Mouse (Mus musculus) embryonic fibroblast, embryonic 13.5 days (primary cell): ENCODE measurements at regions not wholly inside any gene's neighbourhood (a gene's known extent, or its start where the extent isn't known, plus 50 kb on each side); places are given as distances from the start of the nearest gene placed in this dataset.

Experiments
- H3K27ac ChIP-seq: 2 replicates; pipeline ENCODE4 v1.5.1; 2012; ENCODE audit warnings: low read length, control low read depth, inconsistent platforms; ENCODE audit not compliant: insufficient read depth
- H3K4me1 ChIP-seq: 2 replicates; pipeline ENCODE4 v1.6.1; 2011; ENCODE audit warnings: low read length; ENCODE audit not compliant: control insufficient read depth, insufficient read depth
- H3K4me3 ChIP-seq: 2 replicates; pipeline ENCODE4 v1.5.1; 2011; ENCODE audit warnings: mild to moderate bottlenecking, control low read depth, low read length; ENCODE audit not compliant: insufficient read depth
- CTCF ChIP-seq: IDR thresholded peaks from 2 replicates; pipeline ENCODE4 v1.5.1; 2011; ENCODE audit warnings: mild to moderate bottlenecking, control low read depth, low read length, moderate library complexity, borderline replicate concordance; ENCODE audit not compliant: insufficient read depth
- POLR2A ChIP-seq: IDR thresholded peaks from 2 replicates; pipeline ENCODE4 v1.6.1; 2011; ENCODE audit warnings: low read depth, mild to moderate bottlenecking, control low read depth, low read length, moderate library complexity

- no peak overlapping the region for H3K4me3 ChIP-seq
- H3K4me1 ChIP-seq = no peaks in the 10 kb centered on the region
- no peak overlapping the region for H3K27ac ChIP-seq
- no peak for TF ChIP-seq CTCF
- no peak for TF ChIP-seq POLR2A
Observed at GRCm38 (mm10) chr15:31976461-31976860, 200.6 kb upstream of the Tas2r119 start.

GRCm38 (mm10) chr15:31977563-31977962 is 199.5 kb upstream of the Tas2r119 start:
- TF ChIP-seq POLR2A = no peak
- no peaks in the 10 kb centered on the region for H3K4me1 ChIP-seq
- no peak overlapping the region for H3K4me3 ChIP-seq
- H3K27ac ChIP-seq = no peak overlapping the region

GRCm38 (mm10) chr15:31979961-31980360 is 197.1 kb upstream of the Tas2r119 start:
- H3K27ac ChIP-seq = no peak overlapping the region
- H3K4me3 ChIP-seq = no peak overlapping the region
- no peaks in the 10 kb centered on the region for H3K4me1 ChIP-seq
- no peak for TF ChIP-seq POLR2A
- no peak for TF ChIP-seq CTCF

GRCm38 (mm10) chr15:31980791-31981190 is 196.3 kb upstream of the Tas2r119 start:
- TF ChIP-seq POLR2A = no peak
- TF ChIP-seq CTCF = no peak
- no peak overlapping the region for H3K27ac ChIP-seq
- no peak overlapping the region for H3K4me3 ChIP-seq
- no peaks in the 10 kb centered on the region for H3K4me1 ChIP-seq

- no peak overlapping the region for H3K4me3 ChIP-seq
- no peak overlapping the region for H3K27ac ChIP-seq
- H3K4me1 ChIP-seq = no peaks in the 10 kb centered on the region
- no peak for TF ChIP-seq POLR2A
- TF ChIP-seq CTCF = no peak
Observed at GRCm38 (mm10) chr15:31987291-31987690, 189.8 kb upstream of the Tas2r119 start.

- Histone ChIP-seq H3K4me1 (no peaks in the 10 kb centered on the region), H3K27ac (no peak overlapping the region), H3K4me3 (no peak overlapping the region)
- no peak for TF ChIP-seq CTCF
- TF ChIP-seq POLR2A = no peak
Observed at GRCm38 (mm10) chr15:31989093-31989492, 188.0 kb upstream of the Tas2r119 start.

DNA sequence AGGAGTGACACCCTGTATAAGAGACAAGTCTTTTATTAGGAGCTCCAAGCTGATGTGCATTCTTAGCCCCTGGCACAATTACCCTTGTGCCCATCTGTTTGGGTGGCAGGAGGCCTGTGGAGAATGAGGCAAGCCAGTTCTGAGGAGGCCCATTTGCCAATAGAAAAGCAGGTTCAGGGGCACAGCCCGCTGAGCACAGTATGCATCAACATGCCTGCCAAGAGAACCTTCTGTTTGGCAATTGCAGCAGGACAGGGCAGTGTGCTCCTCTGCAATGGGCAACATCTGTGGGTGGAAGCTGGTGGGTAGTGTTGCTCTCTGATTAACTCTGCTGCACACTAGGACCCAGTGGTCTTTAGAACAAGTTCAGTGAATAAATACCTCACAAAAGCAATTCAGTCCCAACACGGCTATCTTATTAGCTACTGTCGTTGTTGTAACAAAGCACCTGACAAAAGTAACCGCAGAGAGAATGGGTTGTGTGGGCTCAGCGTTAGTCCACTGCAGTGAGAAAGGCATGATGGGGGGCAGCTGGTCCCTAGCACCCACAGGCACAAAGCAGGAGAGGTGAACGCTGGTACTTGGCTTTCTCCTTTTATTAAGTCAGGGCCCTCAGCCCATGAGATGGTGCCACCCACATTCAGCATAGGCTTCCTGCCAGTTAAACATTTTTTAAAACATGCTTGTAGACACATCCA is 187.3 kb upstream of the Tas2r119 start:
- no peak overlapping the region for H3K4me3 ChIP-seq
- no peak for TF ChIP-seq POLR2A
- no peak for TF ChIP-seq CTCF
- H3K4me1 ChIP-seq = no peaks in the 10 kb centered on the region
- H3K27ac ChIP-seq = no peak overlapping the region

DNA sequence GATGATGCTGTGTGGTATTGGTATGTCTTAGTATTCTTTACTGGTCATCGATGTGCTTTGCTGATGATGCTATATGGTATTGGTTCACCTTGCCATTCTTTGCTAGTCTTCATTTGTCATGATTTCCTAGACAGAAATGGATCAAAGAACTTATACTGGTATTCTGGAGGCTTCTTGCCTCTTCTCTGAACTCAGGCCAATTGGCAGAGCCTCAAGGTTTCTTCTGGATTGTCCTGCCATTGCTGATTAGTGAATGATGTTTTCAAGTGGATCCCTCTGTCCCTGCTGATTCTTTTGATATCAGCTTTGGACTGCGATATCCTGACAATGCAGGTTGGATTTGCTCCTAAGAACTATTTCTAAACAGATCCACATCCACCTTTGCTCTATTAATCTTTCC is 179.1 kb upstream of the Tas2r119 start:
- Histone ChIP-seq H3K27ac (no peak overlapping the region), H3K4me3 (no peak overlapping the region), H3K4me1 (no peaks in the 10 kb centered on the region)
- no peak for TF ChIP-seq POLR2A
- TF ChIP-seq CTCF = no peak

- H3K4me1 ChIP-seq = 0 out of 2 replicates have a peak, but pooled peaks cover 4% of the 10 kb centered on the region
- H3K27ac ChIP-seq = no peak overlapping the region
- TF ChIP-seq CTCF (no peak), POLR2A (no peak)
- H3K4me3 ChIP-seq = no peak overlapping the region
Observed at GRCm38 (mm10) chr15:31999553-31999952, 177.5 kb upstream of the Tas2r119 start.

- H3K27ac ChIP-seq = no peak overlapping the region
- no peak overlapping the region for H3K4me3 ChIP-seq
- H3K4me1 ChIP-seq = 0 out of 2 replicates have a peak, but pooled peaks cover 4% of the 10 kb centered on the region
- TF ChIP-seq POLR2A (no peak), CTCF (no peak)
Observed at GRCm38 (mm10) chr15:32002950-32003422, 174.1 kb upstream of the Tas2r119 start.
